Mouse (Mus musculus): ENCODE results near the gene Ecm1.

- TF ChIP-seq POLR2A (IDR thresholded peaks at IDR 0.05; ENCODE audit: control insufficient read depth, extremely low read depth, insufficient read depth, low read length, poor library complexity) (no peak), CTCF (IDR thresholded peaks at IDR 0.05; ENCODE audit: borderline replicate concordance, control insufficient read depth, extremely low read depth, insufficient read depth, low read length, poor library complexity) (no peak)
These were observed 43.0 kb downstream of the Ecm1 start for GRCm38 (mm10) chr3:95696360-95696759.

Measured in thymus, adult 2 months (tissue).